Comparison of ENCODE assay signal across 22 mouse cellular contexts in genomic region chr10:118902625-118903024, GRCm38 (mm10). TPM values are rescaled to one million over a fixed set of nuclear protein-coding genes. Genes with fewer than 3 reads are reported as not detected.
DNase-seq lines count a peak whose midpoint lies in the region; ATAC-seq and TF ChIP-seq lines count a peak whose summit lies in the region.
"Had no signal": no experiment of that assay in that cellular context is flagged by ENCODE, and none has a peak within 500 bp of the region (broad histone marks: within the 10 kb centered on the region; RNA-seq: fewer than 3 reads in every experiment).

No protein-coding gene starts in this region.

- no peaks in the 10 kb centered on the region for H3K27me3 ChIP-seq in forebrain, embryonic 15.5 days
- H3K27me3 ChIP-seq in forebrain, embryonic 12.5 days, result no peaks in the 10 kb centered on the region
- no peaks in the 10 kb centered on the region for H3K27me3 ChIP-seq in neural tube, embryonic 13.5 days
- H3K27me3 ChIP-seq in lung, postnatal 0 days (replicated peaks; ENCODE audit: insufficient read depth, low read length), result no peaks in the 10 kb centered on the region
- H3K27me3 ChIP-seq: heart, embryonic 12.5 days; neural tube, embryonic 12.5 days; Patski; stomach, embryonic 15.5 days had no signal

- H3K4me2 ChIP-seq in forebrain, embryonic 15.5 days (replicated peaks), result no peak overlapping the region
- no peak overlapping the region for H3K4me2 ChIP-seq in forebrain, embryonic 12.5 days
- no peak overlapping the region for H3K4me2 ChIP-seq in neural tube, embryonic 13.5 days
- no peak overlapping the region for H3K4me2 ChIP-seq in lung, postnatal 0 days (replicated peaks; ENCODE audit: low read depth, low read length)
- H3K4me2 ChIP-seq: heart, embryonic 12.5 days; neural tube, embryonic 12.5 days; stomach, embryonic 15.5 days had no signal

- no peak overlapping the region for H3K4me3 ChIP-seq in forebrain, embryonic 15.5 days
- H3K4me3 ChIP-seq in forebrain, embryonic 12.5 days (replicated peaks), result no peak overlapping the region
- no peak overlapping the region for H3K4me3 ChIP-seq in neural tube, embryonic 13.5 days
- no peak overlapping the region for H3K4me3 ChIP-seq in layer of hippocampus, adult 2 months
- no peak overlapping the region for H3K4me3 ChIP-seq in lung, postnatal 0 days (ENCODE audit: low read depth, low read length)
- H3K4me3 ChIP-seq: heart, embryonic 12.5 days; neural tube, embryonic 12.5 days; stomach, embryonic 15.5 days had no signal

- WGBS in forebrain, embryonic 15.5 days, result 48% methylated on average over 10 of the region's 10 CpGs
- 71% methylated on average over 10 of the region's 10 CpGs for WGBS in forebrain, embryonic 12.5 days
- whole genome bisulfite sequencing in neural tube, embryonic 13.5 days, result 64% methylated on average over 10 of the region's 10 CpGs
- WGBS in lung, postnatal 0 days, result 79% methylated on average over 10 of the region's 10 CpGs

- H3K27ac ChIP-seq in forebrain, embryonic 15.5 days (replicated peaks), result peak overlapping the region; percentile 57
- no peak overlapping the region for H3K27ac ChIP-seq in forebrain, embryonic 12.5 days
- H3K27ac ChIP-seq in neural tube, embryonic 13.5 days (replicated peaks), result 0 out of 2 replicates have a peak overlapping the region, but pooled peaks have one; percentile 18
- H3K27ac ChIP-seq in layer of hippocampus, adult 2 months, result no peak overlapping the region
- H3K27ac ChIP-seq in lung, postnatal 0 days (ENCODE audit: low read length), result no peak overlapping the region
- H3K27ac ChIP-seq: neural tube, embryonic 12.5 days; stomach, embryonic 15.5 days had no signal

- H3K9ac ChIP-seq in forebrain, embryonic 15.5 days (replicated peaks), result no peak overlapping the region
- no peak overlapping the region for H3K9ac ChIP-seq in forebrain, embryonic 12.5 days
- H3K9ac ChIP-seq in neural tube, embryonic 13.5 days, result no peak overlapping the region
- no peak overlapping the region for H3K9ac ChIP-seq in lung, postnatal 0 days (replicated peaks; ENCODE audit: low read depth)
- H3K9ac ChIP-seq: heart, embryonic 12.5 days; neural tube, embryonic 12.5 days; stomach, embryonic 15.5 days had no signal

- H3K4me1 ChIP-seq in forebrain, embryonic 15.5 days, result 0 out of 2 replicates have a peak, but pooled peaks cover 5% of the 10 kb centered on the region
- no peaks in the 10 kb centered on the region for H3K4me1 ChIP-seq in forebrain, embryonic 12.5 days
- peaks cover 4% of the 10 kb centered on the region for H3K4me1 ChIP-seq in neural tube, embryonic 13.5 days (replicated peaks)
- H3K4me1 ChIP-seq in lung, postnatal 0 days (ENCODE audit: insufficient read depth, low read depth, low read length), result no peaks in the 10 kb centered on the region
- H3K4me1 ChIP-seq: heart, embryonic 12.5 days; neural tube, embryonic 12.5 days; stomach, embryonic 15.5 days had no signal

- peak; percentile 60; the same call in 1 of the 2 replicates for ATAC-seq in forebrain, embryonic 15.5 days (replicated peaks)
- ATAC-seq in forebrain, embryonic 12.5 days (ENCODE audit: low FRiP score), result no peak
- no peak for ATAC-seq in neural tube, embryonic 13.5 days (ENCODE audit: low read depth)
- ATAC-seq in lung, postnatal 0 days, result no peak
- ATAC-seq: midbrain, embryonic 16.5 days; Patski had no signal

- TF ChIP-seq CTCF in layer of hippocampus, adult 2 months (conservative IDR thresholded peaks at IDR 0.05), result no peak
- no peak for TF ChIP-seq CTCF in lung, postnatal 0 days (IDR thresholded peaks at IDR 0.05)

- H3K36me3 ChIP-seq in forebrain, embryonic 15.5 days, result no peaks in the 10 kb centered on the region
- H3K36me3 ChIP-seq in forebrain, embryonic 12.5 days (replicated peaks), result no peaks in the 10 kb centered on the region
- no peaks in the 10 kb centered on the region for H3K36me3 ChIP-seq in neural tube, embryonic 13.5 days
- no peaks in the 10 kb centered on the region for H3K36me3 ChIP-seq in lung, postnatal 0 days (ENCODE audit: insufficient read depth, low read length)
- H3K36me3 ChIP-seq: heart, embryonic 12.5 days; neural tube, embryonic 12.5 days; stomach, embryonic 15.5 days had no signal

- no peaks in the 10 kb centered on the region for H3K9me3 ChIP-seq in forebrain, embryonic 15.5 days
- no peaks in the 10 kb centered on the region for H3K9me3 ChIP-seq in forebrain, embryonic 12.5 days
- no peaks in the 10 kb centered on the region for H3K9me3 ChIP-seq in neural tube, embryonic 13.5 days
- no peaks in the 10 kb centered on the region for H3K9me3 ChIP-seq in lung, postnatal 0 days (ENCODE audit: low read length)
- H3K9me3 ChIP-seq: neural tube, embryonic 12.5 days; stomach, embryonic 15.5 days had no signal

- DNase-seq in neural tube, embryonic 10.5 days (ENCODE audit: extremely low spot score, low spot score), result no peak
- peak; percentile 12 to 50 for DNase-seq in layer of hippocampus, adult 2 months (ENCODE audit: low spot score in 2 of 2)
- no peak for DNase-seq in lung, postnatal 0 days (ENCODE audit: low spot score)
- no peak for DNase-seq in adrenal gland, postnatal 25 days
- DNase-seq: B cell, adult 2 months; cerebellum, adult 11-12 months; gastrocnemius, postnatal 36 days; heart, postnatal 4 days; kidney, adult 11 months; kidney, postnatal 10 days; liver; lung, adult 18-20 months; lung, postnatal 4 days; thymus, postnatal 14 days had no signal

- no peak for TF ChIP-seq EP300 in lung, postnatal 0 days (IDR thresholded peaks at IDR 0.05)

RNA-seq across cellular contexts. Expression of gene Dyrk2, which starts 32.6 kb away (rescaled TPM):
- 16.2 and 16.5 TPM in 2 replicates for polyA plus RNA-seq in forebrain, embryonic 15.5 days (2015; fragmentation: Nextera tagmentation; extraction: Ambion mirVana)
- polyA plus RNA-seq in forebrain, embryonic 12.5 days (2016; fragmentation: Nextera tagmentation; extraction: Ambion mirVana), result 11.0 and 11.5 TPM in 2 replicates
- polyA plus RNA-seq in neural tube, embryonic 13.5 days (2015; fragmentation: Nextera tagmentation; extraction: Ambion mirVana), result 11.0 and 12.6 TPM in 2 replicates
- total RNA-seq in layer of hippocampus, adult 2 months (2021), result 10 to 100 TPM; 47.0 to 55.7 TPM
- 7.0 and 9.4 TPM in 2 replicates for polyA plus RNA-seq in lung, postnatal 0 days (2015; fragmentation: Nextera tagmentation; extraction: Ambion mirVana)
- total RNA-seq in adrenal gland, postnatal 25 days (2021), result 43.4 and 52.2 TPM in 2 replicates

Comparison
In these comparisons a context has a peak if more than half of its experiments do, and no peak if none do; other contexts are left out.
1. H3K27ac ChIP-seq: peak in forebrain, embryonic 15.5 days (single experiment) and neural tube, embryonic 13.5 days (single experiment); none in forebrain, embryonic 12.5 days (single experiment), layer of hippocampus, adult 2 months (single experiment) and lung, postnatal 0 days (single experiment).
2. DNase-seq: peak in layer of hippocampus, adult 2 months (2 of 2); none in neural tube, embryonic 10.5 days (single experiment), lung, postnatal 0 days (single experiment) and adrenal gland, postnatal 25 days (single experiment).